Mouse (Mus musculus): Measurements from ENCODE around the gene Prkag2. TPM values are rescaled to one million over a fixed set of nuclear protein-coding genes. Genes with fewer than 3 reads are reported as not detected.

Gene Prkag2
- polyA plus RNA-seq, 1 experiment from 2014 or later = 36.4 TPM

DNA sequence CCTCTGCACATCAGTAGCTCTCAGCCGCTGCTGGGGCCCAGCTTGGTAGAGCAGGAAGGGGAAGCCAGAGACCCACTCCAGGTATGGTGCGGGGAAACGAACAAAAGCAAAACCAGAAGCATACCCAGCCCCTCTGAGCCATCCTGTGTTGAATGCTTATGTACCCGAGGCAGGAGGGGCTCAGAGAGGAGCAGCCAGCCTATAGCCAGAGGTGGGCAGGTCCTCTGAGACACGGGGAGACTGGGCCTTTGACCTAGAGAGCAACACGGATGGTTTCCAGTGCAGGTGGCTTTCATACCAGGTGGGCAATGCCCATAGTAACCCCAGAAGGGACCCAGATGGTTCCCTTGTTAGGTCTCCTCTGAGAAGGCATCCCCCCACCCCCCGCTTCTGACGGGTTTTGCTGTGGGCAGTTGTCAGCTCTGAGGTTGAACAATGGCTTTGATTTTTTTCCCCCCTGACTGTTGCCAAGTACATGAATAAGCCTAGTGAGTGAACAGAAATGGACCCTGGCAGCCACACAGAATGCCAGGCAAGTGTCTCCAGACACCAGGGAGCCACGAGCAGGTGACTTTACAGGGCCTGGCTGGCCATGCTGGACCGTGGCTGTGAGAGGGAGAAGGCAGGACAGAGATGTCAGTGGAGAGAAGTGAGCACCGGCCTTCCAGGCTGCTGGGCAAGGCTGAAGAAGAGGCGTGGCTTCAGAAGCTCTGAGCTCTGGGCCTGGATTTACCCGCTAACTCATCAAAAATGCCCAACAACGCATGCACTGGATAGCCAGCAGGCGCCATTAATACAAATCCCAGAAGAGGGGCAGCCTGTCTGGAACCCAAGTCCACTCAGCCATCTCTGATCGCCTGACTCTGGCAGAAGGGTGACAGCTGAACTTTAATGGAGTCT is 147.3 kb downstream of the Prkag2 start:
- ATAC-seq (replicated peaks; ENCODE audit: low FRiP score, low read depth) = no peak
- Histone ChIP-seq H3K27ac (no peak overlapping the region), H3K4me2 (ENCODE audit: low read length) (no peak overlapping the region), H3K9me3 (replicated peaks; ENCODE audit: low read length) (no peaks in the 10 kb centered on the region), H3K4me3 (replicated peaks; ENCODE audit: low read depth, low read length) (no peak overlapping the region), H3K4me1 (replicated peaks; ENCODE audit: insufficient read depth, low read length) (no peaks in the 10 kb centered on the region), H3K9ac (ENCODE audit: low read depth, low read length) (no peak overlapping the region), H3K36me3 (ENCODE audit: insufficient read depth, low read length) (no peaks in the 10 kb centered on the region), H3K27me3 (ENCODE audit: insufficient read depth, low read length) (no peaks in the 10 kb centered on the region)
- DNase-seq (ENCODE audit: low spot score) = no peak
- no peak for TF ChIP-seq CTCF (IDR thresholded peaks at IDR 0.05; ENCODE audit: low read depth)
- WGBS = 49% methylated on average over 16 of the region's 16 CpGs

DNA sequence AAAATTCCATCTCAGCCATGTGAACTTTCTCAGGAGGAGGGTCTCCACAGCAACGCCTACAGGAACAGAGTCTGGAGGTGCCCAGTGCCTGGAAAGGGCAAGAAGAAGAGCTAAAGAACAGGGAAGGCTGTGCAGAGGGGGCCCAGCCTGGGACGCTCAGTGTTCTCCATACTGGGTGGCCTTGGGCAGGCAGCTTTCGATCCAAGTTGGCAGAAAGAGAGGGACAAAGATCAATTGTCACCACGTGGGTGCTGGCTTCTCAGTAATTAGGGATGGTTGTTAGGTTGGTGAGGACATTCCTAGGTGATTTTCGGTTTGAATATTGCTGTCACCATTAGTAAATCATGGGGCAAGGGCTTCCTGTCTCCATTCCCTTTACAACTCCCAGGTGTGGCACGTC is 148.2 kb downstream of the Prkag2 start:
- Histone ChIP-seq H3K9ac (ENCODE audit: low read depth, low read length) (no peak overlapping the region), H3K4me3 (replicated peaks; ENCODE audit: low read depth, low read length) (no peak overlapping the region), H3K4me2 (ENCODE audit: low read length) (no peak overlapping the region), H3K27me3 (ENCODE audit: insufficient read depth, low read length) (no peaks in the 10 kb centered on the region), H3K27ac (no peak overlapping the region), H3K4me1 (replicated peaks; ENCODE audit: insufficient read depth, low read length) (no peaks in the 10 kb centered on the region), H3K9me3 (replicated peaks; ENCODE audit: low read length) (no peaks in the 10 kb centered on the region), H3K36me3 (ENCODE audit: insufficient read depth, low read length) (no peaks in the 10 kb centered on the region)
- 47% methylated on average over 6 of the region's 6 CpGs for WGBS
- no peak for DNase-seq (ENCODE audit: low spot score)
- TF ChIP-seq CTCF (IDR thresholded peaks at IDR 0.05; ENCODE audit: low read depth) = no peak
- no peak for ATAC-seq (replicated peaks; ENCODE audit: low FRiP score, low read depth)

DNA sequence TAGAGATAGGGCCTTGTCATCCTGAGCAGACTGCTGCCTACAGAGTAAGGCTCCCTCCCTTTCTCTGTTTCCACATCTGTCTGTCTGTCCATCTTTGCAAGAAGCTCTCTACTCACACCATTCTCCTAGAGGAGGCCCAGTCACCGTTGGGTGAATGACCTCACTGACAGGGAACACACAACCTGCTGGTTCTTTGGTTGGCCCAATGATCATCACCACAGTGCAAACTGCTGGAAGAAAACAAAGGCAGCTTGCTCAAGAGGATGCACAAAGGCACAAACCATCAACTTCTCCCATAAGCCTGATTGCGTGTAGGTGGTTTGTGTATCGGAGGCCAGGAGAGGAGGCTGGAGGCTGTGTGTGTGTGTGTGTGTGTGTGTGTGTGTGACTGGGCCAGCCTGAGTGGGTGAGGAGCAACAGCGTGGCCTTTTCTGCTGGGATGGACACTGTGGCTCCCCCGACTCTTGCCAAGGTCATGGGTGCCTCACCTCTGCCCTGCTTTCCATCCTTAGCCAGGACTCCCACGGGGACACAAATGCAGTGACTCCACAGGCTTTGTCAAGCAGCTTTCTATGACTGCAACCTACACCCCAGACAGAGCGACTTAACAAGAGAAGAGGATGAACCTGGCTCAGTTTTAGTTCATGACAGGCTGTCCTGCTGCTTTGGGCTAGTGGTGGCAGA is 149.4 kb downstream of the Prkag2 start:
- Histone ChIP-seq H3K4me2 (ENCODE audit: low read length) (no peak overlapping the region), H3K27me3 (ENCODE audit: insufficient read depth, low read length) (no peaks in the 10 kb centered on the region), H3K4me1 (replicated peaks; ENCODE audit: insufficient read depth, low read length) (no peaks in the 10 kb centered on the region), H3K27ac (no peak overlapping the region), H3K9ac (ENCODE audit: low read depth, low read length) (no peak overlapping the region), H3K4me3 (replicated peaks; ENCODE audit: low read depth, low read length) (no peak overlapping the region), H3K9me3 (replicated peaks; ENCODE audit: low read length) (no peaks in the 10 kb centered on the region), H3K36me3 (ENCODE audit: insufficient read depth, low read length) (no peaks in the 10 kb centered on the region)
- ATAC-seq (replicated peaks; ENCODE audit: low FRiP score, low read depth) (no peak), DNase-seq (ENCODE audit: low spot score) (no peak)
- no peak for TF ChIP-seq CTCF (IDR thresholded peaks at IDR 0.05; ENCODE audit: low read depth)
- WGBS = 67% methylated on average over 7 of the region's 7 CpGs

- Histone ChIP-seq H3K4me1 (replicated peaks; ENCODE audit: insufficient read depth, low read length) (no peaks in the 10 kb centered on the region), H3K4me2 (ENCODE audit: low read length) (no peak overlapping the region), H3K9ac (ENCODE audit: low read depth, low read length) (no peak overlapping the region), H3K4me3 (replicated peaks; ENCODE audit: low read depth, low read length) (no peak overlapping the region), H3K27ac (no peak overlapping the region), H3K27me3 (ENCODE audit: insufficient read depth, low read length) (no peaks in the 10 kb centered on the region), H3K9me3 (replicated peaks; ENCODE audit: low read length) (no peaks in the 10 kb centered on the region), H3K36me3 (ENCODE audit: insufficient read depth, low read length) (no peaks in the 10 kb centered on the region)
- TF ChIP-seq CTCF (IDR thresholded peaks at IDR 0.05; ENCODE audit: low read depth) = no peak
- WGBS = 79% methylated on average over 6 of the region's 6 CpGs
- DNase-seq (ENCODE audit: low spot score) = no peak
- no peak for ATAC-seq (replicated peaks; ENCODE audit: low FRiP score, low read depth)
Observed at GRCm38 (mm10) chr5:24950039-24950438, 150.4 kb downstream of the Prkag2 start.

DNA sequence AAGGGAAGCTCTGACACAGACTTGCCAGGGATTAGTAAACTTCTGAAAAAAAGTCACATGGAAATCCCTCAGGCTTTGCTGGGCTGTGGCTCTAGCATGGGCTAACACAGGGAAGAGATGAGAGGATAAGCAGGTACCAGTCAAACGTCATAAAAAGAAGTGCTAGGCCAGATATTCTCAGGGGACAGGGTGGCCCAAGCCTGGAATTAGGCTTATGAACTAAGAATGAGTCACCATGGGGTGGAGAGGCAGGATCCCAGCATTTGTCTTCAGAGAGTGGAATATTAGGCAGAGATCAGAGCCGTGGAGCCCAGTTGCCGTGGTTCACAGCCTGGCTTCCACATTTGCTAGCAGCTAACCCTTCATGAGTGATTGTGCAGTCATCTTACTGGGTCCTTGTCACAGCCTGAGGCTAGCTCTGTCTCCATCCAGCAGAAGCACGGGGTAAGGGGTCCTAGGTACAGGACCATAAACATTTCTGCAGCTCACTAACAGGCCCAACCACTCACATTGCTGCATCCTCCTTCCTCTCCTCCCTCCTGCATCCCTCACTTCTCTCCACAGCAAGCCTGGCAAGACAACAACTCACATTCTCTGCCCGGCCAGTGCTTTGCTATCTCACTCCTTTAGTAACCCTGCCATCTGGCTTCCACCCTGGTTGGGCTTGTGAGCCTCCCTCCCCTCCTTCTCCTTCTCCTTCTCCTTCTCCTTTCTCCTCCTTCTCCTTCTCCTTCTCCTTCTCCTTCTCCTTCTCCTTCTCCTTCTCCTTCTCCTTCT is 162.2 kb downstream of the Prkag2 start:
- Histone ChIP-seq H3K27me3 (ENCODE audit: insufficient read depth, low read length) (no peaks in the 10 kb centered on the region), H3K4me2 (ENCODE audit: low read length) (no peak overlapping the region), H3K4me1 (replicated peaks; ENCODE audit: insufficient read depth, low read length) (no peaks in the 10 kb centered on the region), H3K9me3 (replicated peaks; ENCODE audit: low read length) (no peaks in the 10 kb centered on the region), H3K4me3 (replicated peaks; ENCODE audit: low read depth, low read length) (no peak overlapping the region), H3K36me3 (ENCODE audit: insufficient read depth, low read length) (no peaks in the 10 kb centered on the region), H3K9ac (ENCODE audit: low read depth, low read length) (no peak overlapping the region), H3K27ac (no peak overlapping the region)
- 59% methylated on average over 5 of the region's 5 CpGs for WGBS
- DNase-seq (ENCODE audit: low spot score) (no peak), ATAC-seq (replicated peaks; ENCODE audit: low FRiP score, low read depth) (no peak)
- TF ChIP-seq CTCF (IDR thresholded peaks at IDR 0.05; ENCODE audit: low read depth) = no peak

DNA sequence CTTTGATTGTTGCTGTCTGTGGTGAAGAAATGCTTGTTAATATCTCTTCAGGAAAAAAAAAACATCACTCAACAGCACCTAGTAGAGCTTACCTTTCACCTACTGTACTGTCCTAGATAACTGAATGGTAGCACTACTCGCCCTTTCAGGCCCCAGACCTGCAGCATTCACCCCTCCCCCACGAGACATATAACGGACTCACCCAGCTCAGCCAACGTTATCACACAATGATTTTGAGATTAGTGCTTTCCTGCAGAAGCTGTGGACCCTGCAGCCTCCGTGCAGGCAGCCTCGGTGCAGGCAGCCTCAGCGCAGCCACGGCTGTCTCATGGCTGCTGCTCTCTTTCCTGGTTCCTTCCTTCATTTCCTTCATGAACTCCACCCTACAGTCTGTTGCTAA is 164.0 kb downstream of the Prkag2 start:
- 63% methylated on average over 8 of the region's 8 CpGs for WGBS
- Histone ChIP-seq H3K4me1 (replicated peaks; ENCODE audit: insufficient read depth, low read length) (no peaks in the 10 kb centered on the region), H3K27me3 (ENCODE audit: insufficient read depth, low read length) (no peaks in the 10 kb centered on the region), H3K4me2 (ENCODE audit: low read length) (no peak overlapping the region), H3K36me3 (ENCODE audit: insufficient read depth, low read length) (no peaks in the 10 kb centered on the region), H3K27ac (no peak overlapping the region), H3K4me3 (replicated peaks; ENCODE audit: low read depth, low read length) (no peak overlapping the region), H3K9ac (ENCODE audit: low read depth, low read length) (no peak overlapping the region), H3K9me3 (replicated peaks; ENCODE audit: low read length) (no peaks in the 10 kb centered on the region)
- TF ChIP-seq CTCF (IDR thresholded peaks at IDR 0.05; ENCODE audit: low read depth) = no peak
- ATAC-seq (replicated peaks; ENCODE audit: low FRiP score, low read depth) = no peak
- DNase-seq (ENCODE audit: low spot score) = no peak
